Mouse (Mus musculus) forebrain, embryonic 14.5 days (tissue): Measurements from ENCODE around the gene Olfr1373. TPM values are rescaled to one million over a fixed set of nuclear protein-coding genes. Genes with fewer than 3 reads are reported as not detected.
"Not testable (repeated sequence)": the region's sequence is repeated elsewhere in the genome, so short reads cannot be mapped to it uniquely, and the experiment has no call there.

ENCODE experiments used
- ATAC-seq: fragments of 200-750 bp; cut with Nextera tagmentation; 2 replicates; pipeline ENCODE4 v1.8.0; 2017; ENCODE audit warnings: mild to moderate bottlenecking, moderate library complexity
- DNase-seq: peaks from one replicate; pipeline ENCODE4 v3.0.0-alpha.2; 2015; ENCODE audit warnings: low spot score
- H3K27ac ChIP-seq: fragments of 300-500 bp; sonication (generic); 2 replicates; pipeline ENCODE4 v1.5.1; 2014; ENCODE audit warnings: low read depth, mild to moderate bottlenecking, control low read depth, low read length, moderate library complexity
- H3K27me3 ChIP-seq: fragments of 300-500 bp; sonication (generic); replicated peaks from 2 replicates; pipeline ENCODE4 v1.6.1; 2014; ENCODE audit warnings: low read length, control low read depth, mixed read lengths; ENCODE audit not compliant: control insufficient read depth, insufficient read depth
- H3K36me3 ChIP-seq: fragments of 300-500 bp; sonication (generic); 2 replicates; pipeline ENCODE4 v1.6.1; 2014; ENCODE audit warnings: low read length, control low read depth; ENCODE audit not compliant: control insufficient read depth, insufficient read depth
- H3K4me1 ChIP-seq: fragments of 300-500 bp; sonication (generic); 2 replicates; pipeline ENCODE4 v1.6.1; 2014; ENCODE audit warnings: antibody characterized with exemption, low read length, control low read depth; ENCODE audit not compliant: control insufficient read depth, insufficient read depth
- H3K4me2 ChIP-seq: fragments of 300-500 bp; sonication (generic); 2 replicates; pipeline ENCODE4 v1.6.1; 2014; ENCODE audit warnings: mild to moderate bottlenecking, control low read depth, low read length
- H3K4me3 ChIP-seq: fragments of 300-500 bp; sonication (generic); 2 replicates; pipeline ENCODE4 v1.5.1; 2014; ENCODE audit warnings: low read depth, low read length, control low read depth
- H3K9ac ChIP-seq: fragments of 300-500 bp; sonication (generic); 2 replicates; pipeline ENCODE4 v1.6.1; 2014; ENCODE audit warnings: mild to moderate bottlenecking, low read length, control low read depth, moderate library complexity
- H3K9me3 ChIP-seq: fragments of 300-500 bp; sonication (generic); replicated peaks from 2 replicates; pipeline ENCODE4 v1.6.1; 2016; ENCODE audit warnings: low read length, control low read depth, mixed read lengths; ENCODE audit not compliant: control insufficient read depth
- WGBS: fragments of 180-500 bp; shearing (Covaris S2); extraction: QIAGEN DNeasy Blood & Tissue Kit; methylation state at CpG from one replicate; pipeline ENCODE4 v1.1.7; 2014; 5-methylcytosine and 5-hydroxymethylcytosine counted together
- polyA plus RNA-seq: library from polyadenylated mRNA; unstranded; fragments of >200 nt; fragmentation: Nextera tagmentation; extraction: Ambion mirVana; gene quantifications from 2 replicates; pipeline ENCODE4 v1.2.1, GENCODE M21; 2014

The Olfr1373 gene
- polyA plus RNA-seq, result not detected in 2 replicates

DNA sequence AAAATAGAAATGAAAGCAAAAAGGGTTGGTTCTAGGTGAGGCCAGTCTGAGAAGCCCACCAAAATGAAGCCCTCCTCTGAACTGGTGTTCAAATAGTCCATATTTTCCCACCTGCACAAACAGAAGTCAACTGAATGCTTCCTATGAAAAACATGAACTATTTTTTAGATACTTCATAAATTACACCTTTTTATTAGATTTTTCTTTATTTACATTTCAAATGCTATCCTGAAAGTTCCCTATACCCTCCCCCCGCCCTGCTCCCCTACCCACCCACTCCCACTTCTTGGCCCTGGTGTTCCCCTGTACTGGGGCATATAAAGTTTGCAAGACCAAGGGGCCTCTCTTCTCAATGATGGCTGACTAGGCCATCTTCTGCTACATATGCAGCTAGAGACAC is at the start of gene Olfr1373:
TSS of gene Olfr1373 (minus strand) at position 101 of the 400 bp plus-strand sequence.
- not testable (repeated sequence) for H3K9me3 ChIP-seq, H3K4me3 ChIP-seq, H3K27ac ChIP-seq, H3K27me3 ChIP-seq, DNase-seq, H3K36me3 ChIP-seq, H3K4me1 ChIP-seq, H3K9ac ChIP-seq, H3K4me2 ChIP-seq, ATAC-seq
- 87% methylated on average over 1 of the region's 1 CpGs for WGBS

DNA sequence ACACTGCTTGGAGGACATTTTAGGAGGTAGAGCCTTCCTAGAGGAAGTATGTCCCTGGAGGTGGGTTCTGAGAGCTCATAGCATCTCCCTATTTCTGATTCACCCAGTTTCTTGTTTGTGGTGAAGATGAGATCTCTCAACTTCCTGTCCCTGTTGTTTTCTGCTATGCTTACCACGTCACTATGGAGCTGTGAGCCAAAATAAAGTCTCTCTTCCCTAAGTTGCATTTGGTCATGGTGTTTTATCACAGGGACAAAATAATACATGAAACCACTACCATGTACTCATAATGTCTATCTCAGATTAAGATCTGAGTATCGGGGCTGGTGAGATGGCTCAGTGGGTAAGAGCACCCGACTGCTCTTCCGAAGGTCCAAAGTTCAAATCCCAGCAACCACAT is 35.3 kb upstream of the Olfr1373 start:
- not testable (repeated sequence) for DNase-seq, H3K36me3 ChIP-seq, H3K9me3 ChIP-seq, ATAC-seq, H3K9ac ChIP-seq, H3K4me2 ChIP-seq, H3K4me3 ChIP-seq, H3K4me1 ChIP-seq, H3K27me3 ChIP-seq, H3K27ac ChIP-seq
- WGBS, result 94% methylated on average over 4 of the region's 4 CpGs

DNA sequence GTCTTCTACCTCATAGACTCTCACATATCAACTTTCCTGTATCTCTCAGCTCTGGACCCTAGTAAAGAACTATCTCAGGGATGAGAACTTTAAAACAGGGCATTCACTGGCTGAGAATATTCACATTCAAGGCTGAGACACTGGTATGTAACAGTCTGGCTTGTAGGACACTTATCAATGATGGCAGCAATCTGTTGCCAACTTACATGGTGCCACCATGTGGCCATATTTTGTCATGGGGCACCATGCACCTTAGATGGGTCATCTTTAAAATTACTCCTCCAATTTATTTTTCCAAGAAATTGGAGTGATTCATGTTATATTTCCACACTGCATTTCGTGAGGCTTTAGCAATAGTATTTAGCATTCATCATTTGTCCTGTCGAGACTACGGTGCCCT is 34.6 kb upstream of the Olfr1373 start:
- not testable (repeated sequence) for DNase-seq, H3K36me3 ChIP-seq, H3K4me2 ChIP-seq, H3K27me3 ChIP-seq, H3K4me3 ChIP-seq, H3K9ac ChIP-seq, ATAC-seq, H3K9me3 ChIP-seq, H3K27ac ChIP-seq, H3K4me1 ChIP-seq
- no CpG with 5 or more reads among the region's 3 CpGs for WGBS

DNA sequence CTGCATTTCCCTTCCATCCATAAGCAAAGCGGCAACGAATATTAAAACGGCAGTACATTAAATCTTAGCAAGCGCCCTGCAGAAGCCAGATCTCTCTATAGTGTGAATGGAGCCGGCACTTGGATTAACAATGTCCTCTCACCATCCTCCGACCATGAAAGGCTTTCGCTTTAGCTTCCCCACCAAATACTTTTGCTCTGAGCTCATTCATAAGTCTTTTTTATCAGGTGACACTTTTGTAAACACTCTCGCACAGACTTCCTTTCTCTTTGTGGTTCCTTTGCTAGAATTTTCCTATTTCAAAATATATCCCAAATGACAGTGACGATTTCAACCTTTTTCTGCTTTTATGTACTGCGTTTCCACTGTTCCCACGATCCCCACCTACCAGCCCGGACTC is 23.1 kb upstream of the Olfr1373 start:
- peak; percentile 19 for DNase-seq
- Histone ChIP-seq H3K4me1 (no peaks in the 10 kb centered on the region), H3K9ac (peak overlapping the region; percentile 29), H3K4me2 (peak overlapping the region; percentile 51), H3K36me3 (no peaks in the 10 kb centered on the region), H3K9me3 (no peaks in the 10 kb centered on the region), H3K27me3 (peaks cover 12% of the 10 kb centered on the region), H3K27ac (no peak overlapping the region), H3K4me3 (peak overlapping the region; percentile 29)
- 19% methylated on average over 12 of the region's 12 CpGs for WGBS
- ATAC-seq, result no peak

DNA sequence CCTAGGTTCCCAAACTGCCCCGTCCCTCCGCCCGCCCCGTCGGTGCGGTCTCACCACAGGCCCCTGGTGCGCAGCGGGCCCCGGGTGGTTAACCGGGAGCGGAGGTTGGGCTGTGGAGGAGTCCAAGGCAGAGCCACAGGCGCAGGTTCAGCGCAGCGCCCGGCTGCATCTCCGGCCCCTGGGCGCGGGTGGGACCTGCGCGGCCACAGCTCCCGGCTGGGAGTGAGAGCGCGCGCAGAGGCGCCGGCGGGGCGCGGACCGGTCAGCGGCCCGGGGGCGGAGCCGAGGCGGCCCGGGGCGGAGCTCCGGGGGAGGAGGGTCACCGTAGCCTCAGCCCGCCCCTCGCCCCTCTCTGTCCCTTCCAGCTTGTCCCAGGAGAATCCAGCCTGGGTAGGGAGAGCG is 22.6 kb upstream of the Olfr1373 start:
- peak overlapping the region; percentile 29; the same call in 1 of the 2 replicates for H3K9ac ChIP-seq
- peak overlapping the region; percentile 51 for H3K4me2 ChIP-seq
- peak; percentile 46; the same call in 1 of the 2 replicates for ATAC-seq
- not testable (repeated sequence) for H3K36me3 ChIP-seq, DNase-seq, H3K9me3 ChIP-seq, H3K27ac ChIP-seq, H3K4me1 ChIP-seq
- under 1% methylated on average over 36 of the region's 42 CpGs for WGBS
- H3K4me3 ChIP-seq, result peak overlapping the region; percentile 29
- peaks cover 12% of the 10 kb centered on the region for H3K27me3 ChIP-seq

DNA sequence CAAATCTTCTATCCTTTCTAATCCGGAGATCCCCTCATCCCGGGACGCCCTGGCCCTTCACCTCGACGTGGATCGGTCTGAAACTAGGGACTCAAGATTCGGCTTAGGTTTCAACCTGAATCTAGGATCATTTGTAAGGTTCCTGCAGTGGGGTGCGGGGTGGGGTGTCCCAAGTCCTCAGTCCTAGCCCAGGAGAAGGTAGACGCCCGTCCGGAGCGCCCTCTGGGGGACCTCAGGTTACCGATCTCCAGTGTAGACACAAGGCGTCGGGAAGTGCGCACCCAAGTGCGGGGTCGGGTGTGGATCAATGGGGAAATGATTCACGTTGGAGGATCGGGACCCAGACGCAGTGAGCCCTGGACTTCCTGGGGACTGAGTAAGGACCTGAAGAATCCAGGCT is 21.8 kb upstream of the Olfr1373 start:
- H3K4me3 ChIP-seq, result no peak overlapping the region
- H3K9me3 ChIP-seq, result no peaks in the 10 kb centered on the region
- H3K9ac ChIP-seq, result no peak overlapping the region
- H3K27me3 ChIP-seq, result peaks cover 12% of the 10 kb centered on the region
- H3K36me3 ChIP-seq, result no peaks in the 10 kb centered on the region
- WGBS, result 2% methylated on average over 21 of the region's 21 CpGs
- ATAC-seq (no peak), DNase-seq (no peak)
- H3K4me1 ChIP-seq, result no peaks in the 10 kb centered on the region
- H3K27ac ChIP-seq, result no peak overlapping the region
- no peak overlapping the region for H3K4me2 ChIP-seq

DNA sequence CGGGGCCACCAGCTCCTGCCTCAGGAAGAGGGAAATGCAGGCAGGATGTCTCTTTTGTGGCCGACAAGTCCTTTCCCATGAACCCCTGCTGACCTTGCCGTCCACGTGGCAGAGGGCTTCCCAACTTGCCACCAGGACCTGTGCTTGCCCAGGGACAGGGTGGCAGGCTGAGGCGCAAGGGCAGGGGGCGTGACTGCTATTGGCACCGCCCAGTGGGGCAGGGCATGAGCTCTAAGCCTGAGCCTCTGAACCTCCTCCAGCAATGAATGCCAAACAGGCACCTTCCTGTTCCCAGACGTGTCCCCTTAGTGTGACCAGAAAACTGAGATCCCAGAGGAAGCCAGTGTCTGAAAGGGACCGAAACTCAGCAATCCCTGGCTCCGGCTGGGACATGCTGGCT is 18.6 kb upstream of the Olfr1373 start:
- H3K27me3 ChIP-seq, result peaks cover 12% of the 10 kb centered on the region
- H3K9ac ChIP-seq, result no peak overlapping the region
- H3K4me1 ChIP-seq, result no peaks in the 10 kb centered on the region
- no peaks in the 10 kb centered on the region for H3K36me3 ChIP-seq
- DNase-seq (no peak), ATAC-seq (no peak)
- no peak overlapping the region for H3K4me3 ChIP-seq
- no peak overlapping the region for H3K27ac ChIP-seq
- H3K4me2 ChIP-seq, result no peak overlapping the region
- no peaks in the 10 kb centered on the region for H3K9me3 ChIP-seq
- WGBS, result 46% methylated on average over 10 of the region's 10 CpGs

DNA sequence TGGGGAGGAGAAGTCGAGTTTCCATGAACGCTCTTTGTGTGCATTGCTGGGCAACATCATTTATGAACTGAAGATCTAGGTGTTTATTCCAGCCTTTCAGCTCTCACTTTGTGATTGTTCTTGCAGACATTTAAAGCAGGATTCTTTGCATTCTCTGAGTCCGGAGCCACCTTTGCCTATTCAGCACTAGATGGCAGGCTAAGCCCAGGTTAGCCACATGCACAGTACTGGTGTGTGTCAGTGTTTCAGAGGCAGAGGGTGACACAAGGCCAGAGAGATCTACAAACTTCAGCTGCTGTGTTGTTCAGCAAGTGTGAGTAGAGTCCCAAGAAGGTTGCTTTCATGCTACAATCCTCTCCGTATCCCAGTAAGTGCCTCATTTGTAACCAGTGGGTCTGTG is 1.7 kb downstream of the Olfr1373 start:
- H3K4me1 ChIP-seq, H3K27ac ChIP-seq, H3K9ac ChIP-seq, H3K36me3 ChIP-seq, H3K9me3 ChIP-seq, H3K4me2 ChIP-seq, H3K4me3 ChIP-seq, ATAC-seq, H3K27me3 ChIP-seq: not testable (repeated sequence)
- 41% methylated on average over 4 of the region's 4 CpGs for WGBS
- DNase-seq, result peak; percentile 53

DNA sequence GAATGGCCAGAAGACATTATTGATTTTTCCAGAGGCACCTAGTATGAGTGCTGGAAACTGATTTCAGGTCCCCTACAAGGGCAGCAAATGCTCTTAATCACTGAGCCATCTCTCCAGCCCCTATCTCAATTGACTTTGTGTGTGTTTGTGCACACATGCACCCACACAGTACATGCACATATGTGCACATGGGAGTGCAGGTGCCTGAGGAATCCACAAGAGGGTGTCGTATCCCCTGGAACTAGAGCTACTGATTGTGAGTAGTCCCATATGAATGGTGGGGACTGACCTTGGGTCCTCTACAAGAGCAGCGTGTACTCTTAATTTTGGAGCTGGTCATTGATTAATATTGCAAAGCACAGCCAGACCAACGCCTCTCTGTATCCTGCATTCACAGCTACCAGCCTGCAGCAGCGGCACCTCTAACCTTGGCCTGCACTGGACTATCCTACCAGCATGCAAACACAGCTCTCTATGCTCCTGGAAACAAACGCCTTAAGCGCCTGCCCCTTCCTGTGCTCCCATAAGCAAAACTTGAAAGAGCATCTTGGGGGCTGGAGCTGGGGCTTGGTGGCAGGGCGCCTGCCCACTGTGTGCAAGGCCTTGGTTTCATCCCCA is 14.8 kb downstream of the Olfr1373 start:
- Histone ChIP-seq H3K36me3 (peaks cover 11% of the 10 kb centered on the region; the same call in 1 of the 2 replicates), H3K4me1 (no peaks in the 10 kb centered on the region), H3K27me3 (no peaks in the 10 kb centered on the region), H3K4me3 (no peak overlapping the region), H3K9ac (no peak overlapping the region), H3K27ac (no peak overlapping the region), H3K9me3 (peaks cover 2% of the 10 kb centered on the region; the same call in 1 of the 2 replicates), H3K4me2 (no peak overlapping the region)
- DNase-seq (no peak), ATAC-seq (no peak)
- WGBS, result 79% methylated on average over 7 of the region's 7 CpGs
